Mouse (Mus musculus): ENCODE results near the gene Pitpna. TPM values are rescaled to one million over a fixed set of nuclear protein-coding genes. Genes with fewer than 3 reads are reported as not detected.

Pitpna gene
- total and polyA plus RNA-seq, 2 experiments from 2014 or later = 90.7 to 109 TPM

DNA sequence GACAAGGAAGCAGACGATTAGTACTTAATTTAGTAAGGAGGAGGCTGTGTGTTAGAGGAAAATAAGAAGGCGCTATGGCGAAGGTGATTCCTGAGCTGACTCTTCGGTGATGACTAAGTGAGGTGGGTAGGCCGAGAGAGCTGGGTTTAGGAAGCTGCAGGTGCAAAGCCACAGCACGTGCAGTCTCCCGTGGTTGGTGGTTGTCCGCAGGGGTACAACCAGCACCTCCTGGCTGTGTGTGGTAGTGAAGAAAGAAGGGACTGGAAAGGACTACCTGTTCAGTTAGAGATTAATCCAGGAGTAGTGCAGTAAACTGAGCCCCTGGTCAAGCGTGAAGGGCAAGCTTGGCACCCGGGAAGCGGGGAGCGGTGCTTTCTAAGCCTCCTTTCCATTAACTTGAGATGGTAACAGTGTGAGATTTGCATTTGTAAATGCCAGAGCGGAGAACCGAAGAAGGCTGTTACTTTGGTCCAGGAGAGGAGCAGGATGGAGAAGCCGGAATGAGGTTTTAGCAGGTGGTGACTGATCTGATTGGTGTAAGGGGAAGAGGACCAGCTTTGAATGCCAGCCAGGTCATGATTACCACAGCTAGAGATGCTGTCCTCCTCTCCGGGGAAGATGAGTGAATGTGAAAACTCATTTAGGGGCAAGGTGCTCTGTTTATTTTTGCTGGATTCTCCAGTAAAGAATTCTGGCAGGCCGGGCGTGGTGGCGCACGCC is 64.5 kb downstream of the Pitpna start:
- Histone ChIP-seq H3K27ac (peak overlapping the region; percentile 87), H3K4me2 (ENCODE audit: low read depth, low read length) (peak overlapping the region; percentile 91), H3K4me1 (ENCODE audit: insufficient read depth, low read length) (peaks cover 21% of the 10 kb centered on the region), H3K36me3 (ENCODE audit: insufficient read depth, low read length) (no peaks in the 10 kb centered on the region), H3K27me3 (ENCODE audit: insufficient read depth, low read length) (no peaks in the 10 kb centered on the region), H3K9ac (replicated peaks; ENCODE audit: low read length) (peak overlapping the region; percentile 72), H3K9me3 (ENCODE audit: low read length) (no peaks in the 10 kb centered on the region), H3K4me3 (ENCODE audit: low read length) (peak overlapping the region; percentile 54)
- DNase-seq (ENCODE audit: low spot score) (no peak), ATAC-seq (no peak)
- TF ChIP-seq CTCF (IDR thresholded peaks at IDR 0.05; ENCODE audit: low read depth) = peak; percentile 31
- 21% methylated on average over 20 of the region's 20 CpGs for WGBS

DNA sequence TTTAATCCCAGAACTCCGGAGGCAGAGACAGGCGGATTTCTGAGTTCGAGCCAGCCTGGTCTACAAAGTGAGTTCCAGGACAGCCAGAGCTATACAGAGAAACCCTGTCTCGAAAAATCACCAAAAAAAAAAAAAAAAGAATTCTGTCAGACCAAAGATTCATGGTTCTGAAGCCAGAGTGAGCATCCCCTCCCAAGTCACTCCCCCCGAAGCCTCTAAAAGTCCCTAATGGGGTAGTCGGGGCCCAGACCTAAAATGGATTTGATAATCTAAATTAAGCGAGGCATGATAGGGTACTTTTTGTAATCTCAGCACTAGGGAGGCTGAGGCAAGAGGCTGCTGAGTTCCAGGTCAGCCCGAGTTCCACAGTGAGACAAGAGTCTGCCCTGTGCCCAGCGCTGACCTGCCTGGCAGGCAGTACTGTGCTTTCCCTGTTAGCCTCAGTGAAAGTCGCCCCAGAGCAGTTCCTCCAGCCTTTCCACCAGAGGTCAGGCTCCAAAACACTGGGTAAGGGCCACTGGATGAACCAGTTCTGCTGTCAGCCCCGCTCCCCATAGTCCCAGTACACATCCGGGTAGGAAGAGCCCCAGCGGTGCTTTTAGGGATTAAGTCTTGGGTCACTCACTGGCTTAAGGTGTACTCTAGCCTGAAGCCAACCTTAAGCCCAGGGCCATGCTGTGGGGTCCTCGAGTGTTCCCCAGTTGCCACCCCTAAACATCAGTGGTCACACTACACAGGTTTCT is 65.2 kb downstream of the Pitpna start:
- Histone ChIP-seq H3K27me3 (ENCODE audit: insufficient read depth, low read length) (no peaks in the 10 kb centered on the region), H3K4me2 (ENCODE audit: low read depth, low read length) (peak overlapping the region; percentile 91), H3K4me1 (ENCODE audit: insufficient read depth, low read length) (peaks cover 21% of the 10 kb centered on the region), H3K4me3 (ENCODE audit: low read length) (peak overlapping the region; percentile 47; the same call in 1 of the 2 replicates), H3K27ac (peak overlapping the region; percentile 51; the same call in 1 of the 2 replicates), H3K36me3 (ENCODE audit: insufficient read depth, low read length) (no peaks in the 10 kb centered on the region), H3K9me3 (ENCODE audit: low read length) (no peaks in the 10 kb centered on the region), H3K9ac (replicated peaks; ENCODE audit: low read length) (peak overlapping the region; percentile 55)
- WGBS = 36% methylated on average over 14 of the region's 14 CpGs
- DNase-seq (ENCODE audit: low spot score) (no peak), ATAC-seq (no peak)
- TF ChIP-seq CTCF (IDR thresholded peaks at IDR 0.05; ENCODE audit: low read depth) = peak; percentile 32; the same call in 1 of the 2 replicates

DNA sequence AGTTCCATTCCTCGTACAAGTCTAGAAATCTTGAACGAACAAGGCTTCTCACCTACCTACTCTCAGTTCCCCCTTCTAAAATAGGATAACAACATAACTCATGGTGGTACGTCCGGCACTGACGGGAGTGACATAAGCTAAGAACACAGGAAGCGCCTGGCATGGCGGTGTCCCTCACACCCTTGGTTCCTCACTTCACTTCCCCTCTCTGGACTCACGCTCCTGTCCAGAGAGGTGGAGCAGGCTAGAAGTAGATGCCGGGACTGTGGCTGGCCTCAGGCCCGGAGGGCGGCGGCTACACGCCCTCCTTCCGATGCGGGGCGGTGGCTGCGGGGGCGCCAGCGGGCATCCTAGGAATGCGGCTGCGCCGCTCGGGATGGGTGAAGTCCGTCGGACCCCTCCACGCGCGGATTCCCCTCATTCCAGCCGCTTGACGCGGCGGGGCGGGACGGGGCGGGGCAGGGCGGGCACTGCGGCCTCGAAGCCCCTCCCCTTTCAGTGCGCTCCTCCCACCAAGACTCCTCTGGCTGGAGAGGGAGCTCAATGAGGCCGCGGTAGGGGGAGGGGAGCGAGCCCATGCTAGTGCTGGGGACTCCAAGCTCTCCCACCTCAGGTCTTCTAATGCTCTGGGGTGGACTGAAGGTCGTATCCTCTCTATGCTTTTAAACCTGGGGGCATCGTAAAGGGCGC is 66.0 kb downstream of the Pitpna start:
- H3K36me3 ChIP-seq (ENCODE audit: insufficient read depth, low read length) = no peaks in the 10 kb centered on the region
- H3K27ac ChIP-seq = peak overlapping the region; percentile 51; the same call in 1 of the 2 replicates
- H3K4me3 ChIP-seq (ENCODE audit: low read length) = peak overlapping the region; percentile 47

DNA sequence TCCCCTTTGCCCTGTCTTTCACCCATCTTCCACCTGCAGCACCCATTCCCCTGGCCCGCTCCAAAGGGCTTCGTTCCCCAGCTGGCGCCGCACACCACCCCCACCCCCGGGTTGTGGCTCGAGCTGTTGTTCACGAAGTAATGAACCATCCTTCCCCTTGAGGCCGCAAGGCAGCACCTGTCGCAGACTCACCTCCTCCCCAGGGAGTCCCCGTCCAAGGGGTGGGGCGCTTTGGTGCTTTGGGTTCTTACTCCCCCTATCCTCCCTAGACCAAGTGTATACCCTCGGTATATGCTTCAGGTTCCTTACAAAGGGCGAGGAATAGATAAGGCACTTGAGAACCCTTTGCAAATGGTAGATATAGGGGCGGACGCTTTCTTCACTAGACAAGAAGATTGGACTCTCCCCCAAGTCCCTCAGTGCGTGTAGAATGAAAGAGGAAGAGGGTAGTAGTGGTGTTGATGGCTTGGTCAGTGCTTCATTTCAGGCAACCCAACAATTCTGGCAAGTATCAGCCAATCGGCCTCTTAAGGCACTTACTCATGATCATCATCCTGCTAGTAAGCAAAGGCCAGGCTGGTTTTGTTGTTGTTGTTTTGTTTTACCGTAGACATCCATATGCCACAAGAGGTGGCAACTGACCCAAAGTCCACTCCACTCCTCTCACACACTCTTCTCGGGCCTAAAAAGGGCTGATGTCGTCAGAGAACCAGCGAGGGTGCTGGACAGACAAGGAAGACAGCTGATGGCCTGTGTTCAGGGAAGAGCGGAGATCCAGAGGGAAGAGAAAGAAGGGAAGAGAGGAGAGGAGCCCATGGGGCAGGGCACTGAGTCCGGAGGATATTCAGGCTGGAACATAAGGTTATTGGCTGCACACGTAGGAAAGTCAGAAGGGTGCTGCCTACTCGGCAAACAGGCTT is 66.8 kb downstream of the Pitpna start:
- ATAC-seq = no peak

More for the DNA sequence above, 66.0 kb downstream of the Pitpna start:
- DNase-seq (ENCODE audit: low spot score) (peak; percentile 71), ATAC-seq (peak; percentile 41)
- Histone ChIP-seq H3K9me3 (ENCODE audit: low read length) (no peaks in the 10 kb centered on the region), H3K27me3 (ENCODE audit: insufficient read depth, low read length) (no peaks in the 10 kb centered on the region), H3K4me2 (ENCODE audit: low read depth, low read length) (peak overlapping the region; percentile 91), H3K4me1 (ENCODE audit: insufficient read depth, low read length) (peaks cover 21% of the 10 kb centered on the region), H3K9ac (replicated peaks; ENCODE audit: low read length) (peak overlapping the region; percentile 55)
- WGBS = under 1% methylated on average over 35 of the region's 45 CpGs
- TF ChIP-seq CTCF (IDR thresholded peaks at IDR 0.05; ENCODE audit: low read depth) = no peak

DNA sequence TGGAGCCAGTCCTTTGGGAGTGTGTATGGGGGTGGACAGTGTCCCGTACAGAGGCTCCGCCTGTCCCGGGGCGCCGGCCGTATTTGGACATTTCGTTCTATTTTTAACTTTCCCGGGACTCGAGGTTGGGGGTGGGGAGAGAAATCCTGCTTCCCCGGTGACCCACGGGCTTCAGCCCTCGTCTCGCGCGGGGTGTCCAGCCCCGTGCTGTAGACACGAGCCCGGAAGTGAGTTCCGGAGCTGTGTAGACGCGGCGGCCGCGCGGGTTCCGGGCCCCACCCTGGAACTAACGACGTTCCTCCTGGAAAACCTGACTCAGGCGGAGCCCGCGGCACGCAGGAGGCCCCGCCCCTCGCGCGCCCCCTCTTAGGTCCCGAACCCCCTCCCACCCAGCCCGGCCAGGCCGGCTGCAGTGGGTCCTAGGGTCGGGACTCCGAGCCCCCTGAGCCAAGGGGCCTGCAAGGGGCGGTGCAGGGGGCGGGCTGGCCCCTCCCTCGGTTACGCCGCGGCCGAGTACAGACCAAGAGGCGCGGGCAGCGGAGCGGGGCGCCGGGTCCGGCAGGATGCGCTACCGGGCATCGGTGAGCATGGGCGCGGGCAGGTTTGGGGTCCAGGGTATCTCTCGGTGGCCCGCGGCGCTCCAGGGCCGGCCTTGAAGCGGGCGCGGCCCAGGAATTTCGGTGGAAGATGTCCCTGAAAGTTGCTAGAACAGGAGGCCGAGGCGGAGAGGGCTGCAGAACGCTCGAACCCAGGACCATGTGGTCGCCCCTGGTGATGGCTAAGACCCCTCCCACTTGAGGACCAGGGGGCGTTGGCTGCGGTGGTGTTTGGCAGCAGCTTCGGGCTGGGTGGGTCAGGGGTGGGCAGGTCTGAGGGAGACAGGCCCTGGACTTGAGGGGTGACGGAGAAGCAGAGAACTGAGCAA is 68.0 kb downstream of the Pitpna start:
- DNase-seq (ENCODE audit: low spot score) = peak; percentile 63
- TF ChIP-seq CTCF (IDR thresholded peaks at IDR 0.05; ENCODE audit: low read depth) = no peak
- H3K4me1 ChIP-seq (ENCODE audit: insufficient read depth, low read length) = peaks cover 21% of the 10 kb centered on the region
- peak overlapping the region; percentile 50 for H3K4me3 ChIP-seq (ENCODE audit: low read length)
- peak overlapping the region; percentile 68 for H3K9ac ChIP-seq (replicated peaks; ENCODE audit: low read length)
- H3K27ac ChIP-seq = peak overlapping the region; percentile 65
- H3K9me3 ChIP-seq (ENCODE audit: low read length) = no peaks in the 10 kb centered on the region
- H3K36me3 ChIP-seq (ENCODE audit: insufficient read depth, low read length) = no peaks in the 10 kb centered on the region
- H3K4me2 ChIP-seq (ENCODE audit: low read depth, low read length) = peak overlapping the region; percentile 88
- peak; percentile 34; the same call in 1 of the 2 replicates for ATAC-seq
- no peaks in the 10 kb centered on the region for H3K27me3 ChIP-seq (ENCODE audit: insufficient read depth, low read length)
- WGBS = 3% methylated on average over 75 of the region's 78 CpGs

More for the DNA sequence above, 66.8 kb downstream of the Pitpna start:
- WGBS = 45% methylated on average over 25 of the region's 25 CpGs
- H3K4me1 ChIP-seq (ENCODE audit: insufficient read depth, low read length) = peaks cover 21% of the 10 kb centered on the region
- no peak for TF ChIP-seq CTCF (IDR thresholded peaks at IDR 0.05; ENCODE audit: low read depth)
- H3K9me3 ChIP-seq (ENCODE audit: low read length) = no peaks in the 10 kb centered on the region
- DNase-seq (ENCODE audit: low spot score) = no peak
- H3K4me3 ChIP-seq (ENCODE audit: low read length) = peak overlapping the region; percentile 47
- H3K4me2 ChIP-seq (ENCODE audit: low read depth, low read length) = peak overlapping the region; percentile 91
- no peaks in the 10 kb centered on the region for H3K36me3 ChIP-seq (ENCODE audit: insufficient read depth, low read length)
- H3K27ac ChIP-seq = peak overlapping the region; percentile 65; the same call in 1 of the 2 replicates
- H3K27me3 ChIP-seq (ENCODE audit: insufficient read depth, low read length) = no peaks in the 10 kb centered on the region
- peak overlapping the region; percentile 55; the same call in 1 of the 2 replicates for H3K9ac ChIP-seq (replicated peaks; ENCODE audit: low read length)

Measured in hindbrain, postnatal 0 days (tissue).